Mouse (Mus musculus): ENCODE measurements around the gene Gfap. TPM values are rescaled to one million over a fixed set of nuclear protein-coding genes. Genes with fewer than 3 reads are reported as not detected.

The Gfap gene
- polyA plus RNA-seq, 1 experiment from 2014 or later, result 0.09 TPM

DNA sequence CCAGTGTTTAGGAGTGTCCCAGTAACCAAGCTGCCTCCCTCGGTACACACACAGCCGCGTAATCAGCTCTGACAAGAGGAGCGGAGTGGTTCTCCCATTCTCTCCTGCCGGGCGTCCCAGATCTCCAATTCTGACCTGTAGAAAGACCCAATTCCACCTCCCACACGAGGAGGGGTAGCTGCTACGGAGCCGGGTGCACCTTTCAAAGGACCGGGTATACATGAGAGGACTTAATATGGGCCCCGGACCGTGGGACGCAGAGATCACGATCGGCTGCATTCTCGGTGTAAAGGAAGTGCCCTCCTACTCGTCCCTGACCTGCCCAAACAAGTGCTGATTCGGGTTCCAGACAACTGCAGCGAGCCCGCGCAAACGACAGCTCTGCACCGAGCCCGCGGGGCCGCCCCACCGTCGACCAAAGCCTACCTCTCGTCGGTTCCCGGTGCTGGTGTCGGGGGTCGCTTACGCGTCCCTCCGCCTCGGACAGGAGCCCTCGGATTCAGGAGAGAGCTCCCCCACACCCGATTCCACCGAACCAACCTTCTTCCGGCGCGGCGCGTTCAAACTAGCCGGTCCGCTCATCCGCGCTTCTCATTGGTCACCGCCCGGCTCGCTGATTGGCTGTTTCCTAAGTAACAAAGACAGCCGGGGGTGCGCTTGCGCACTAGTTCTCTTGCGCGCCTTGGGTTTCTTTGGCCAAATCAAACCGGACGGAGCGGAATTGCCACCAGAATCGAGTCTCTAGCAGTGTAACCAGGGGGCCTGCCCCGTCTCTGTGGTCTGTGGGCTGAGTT, 24.0 kb upstream of the Gfap start, which contains the start of gene Kif18b:
TSS of gene Kif18b (minus strand) at position 568 of the 794 bp plus-strand sequence.
- no peaks in the 10 kb centered on the region for H3K9me3 ChIP-seq
- peak within 1 kb of the TSS; percentile 97 for H3K27ac ChIP-seq
- peak; percentile 99 for DNase-seq (ENCODE audit: extremely low spot score, low spot score)
- no peaks in the 10 kb centered on the region for H3K27me3 ChIP-seq (ENCODE audit: poor library complexity, severe bottlenecking)
- H3K4me1 ChIP-seq, result peaks cover 42% of the 10 kb centered on the region
- peak within 1 kb of the TSS; percentile 92 for H3K4me3 ChIP-seq
- H3K36me3 ChIP-seq (replicated peaks), result peaks cover 34% of the 10 kb centered on the region
- WGBS, result under 1% methylated on average over 62 of the region's 62 CpGs

DNA sequence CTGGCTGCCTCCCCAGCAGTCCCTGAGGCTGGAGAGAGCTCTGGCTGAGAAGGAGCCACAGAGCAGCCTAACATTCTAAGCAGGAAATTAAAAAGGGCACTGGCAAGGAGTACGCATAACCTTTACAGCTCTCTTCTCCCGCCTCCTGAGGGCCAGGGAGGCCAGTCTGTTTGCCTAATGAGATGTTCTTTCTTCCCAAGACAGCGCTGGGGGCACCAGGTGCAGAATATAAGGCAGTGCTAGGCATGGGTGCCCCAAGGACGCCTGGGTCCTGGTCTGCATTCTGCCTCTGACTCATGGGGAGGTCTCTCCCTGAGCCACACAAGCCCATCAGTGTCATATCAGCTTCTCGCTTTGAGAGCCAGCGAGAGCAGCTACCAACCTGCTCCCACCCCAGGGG, 20.8 kb upstream of the Gfap start:
- no peak for DNase-seq (ENCODE audit: extremely low spot score, low spot score)
- Histone ChIP-seq H3K4me1 (peaks cover 42% of the 10 kb centered on the region), H3K36me3 (replicated peaks) (peaks cover 58% of the 10 kb centered on the region), H3K27me3 (ENCODE audit: poor library complexity, severe bottlenecking) (no peaks in the 10 kb centered on the region), H3K9me3 (no peaks in the 10 kb centered on the region), H3K27ac (no peak overlapping the region), H3K4me3 (no peak overlapping the region)
- WGBS, result 90% methylated on average over 6 of the region's 6 CpGs

DNA sequence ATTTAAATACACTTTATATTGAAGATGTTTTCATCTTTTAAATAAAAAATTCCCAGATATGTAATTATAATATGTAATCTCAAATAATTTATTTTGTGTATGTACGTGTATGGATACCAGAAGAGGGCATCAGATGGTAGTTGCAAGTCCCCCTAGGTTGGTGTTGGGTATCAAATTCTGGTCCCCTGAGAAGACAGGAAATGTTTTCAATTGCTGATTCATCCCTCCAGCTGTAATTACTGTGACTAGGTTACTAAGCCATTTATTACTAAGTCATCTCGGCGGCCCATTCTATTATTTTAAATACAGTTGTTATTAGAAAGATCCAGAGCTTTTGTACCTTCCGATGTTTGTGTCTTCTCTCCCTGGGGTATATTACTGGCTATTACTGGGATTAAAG, 17.4 kb upstream of the Gfap start:
- no peaks in the 10 kb centered on the region for H3K9me3 ChIP-seq
- no peak for DNase-seq (ENCODE audit: extremely low spot score, low spot score)
- H3K36me3 ChIP-seq (replicated peaks), result peaks cover 91% of the 10 kb centered on the region
- H3K27me3 ChIP-seq (ENCODE audit: poor library complexity, severe bottlenecking), result no peaks in the 10 kb centered on the region
- 88% methylated on average over 4 of the region's 4 CpGs for WGBS
- no peak overlapping the region for H3K27ac ChIP-seq
- peaks cover 18% of the 10 kb centered on the region for H3K4me1 ChIP-seq
- H3K4me3 ChIP-seq, result no peak overlapping the region

DNA sequence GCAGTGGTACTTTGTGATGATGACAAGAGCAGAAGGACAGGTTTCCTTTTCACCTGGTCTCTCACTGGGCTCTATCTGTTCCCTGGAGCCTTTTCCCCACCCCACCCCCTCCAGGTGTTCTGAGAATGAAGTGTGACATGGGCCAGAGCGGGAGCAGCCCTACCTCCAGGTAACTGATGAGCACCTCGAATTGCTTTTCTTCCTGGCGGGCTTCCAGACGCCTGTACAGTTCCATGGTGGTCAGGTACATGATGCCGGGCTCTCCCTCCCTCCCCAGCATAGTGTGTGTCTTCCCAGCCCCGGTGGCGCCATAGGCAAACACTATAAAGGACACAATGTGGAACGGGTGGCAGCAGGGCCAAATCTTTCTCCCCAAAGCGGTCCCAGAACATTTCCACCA, 14.7 kb upstream of the Gfap start:
- Histone ChIP-seq H3K36me3 (replicated peaks) (peaks cover 90% of the 10 kb centered on the region), H3K4me1 (no peaks in the 10 kb centered on the region)
- WGBS, result 92% methylated on average over 9 of the region's 9 CpGs

DNA sequence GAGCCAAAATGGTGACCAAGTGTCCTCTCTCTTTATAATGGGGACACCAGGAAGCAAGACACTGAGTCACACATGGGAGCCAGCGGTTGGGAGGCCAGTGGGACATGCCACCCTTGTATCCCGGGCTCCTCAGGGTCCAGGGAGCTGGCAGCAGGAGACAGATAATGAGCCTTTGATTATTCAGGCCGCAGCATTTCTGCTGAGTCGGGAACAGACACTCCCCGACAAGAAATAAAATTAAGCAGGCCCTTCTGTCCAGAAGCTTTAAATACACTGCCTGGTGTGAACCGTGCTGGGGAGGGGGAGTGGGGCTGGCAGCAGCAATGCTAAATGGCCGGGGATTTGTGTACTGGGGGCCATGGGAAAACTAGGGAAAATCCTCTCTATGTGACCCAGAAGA, 10.7 kb upstream of the Gfap start:
- H3K9me3 ChIP-seq, result no peaks in the 10 kb centered on the region
- H3K36me3 ChIP-seq (replicated peaks), result peaks cover 99% of the 10 kb centered on the region
- no peaks in the 10 kb centered on the region for H3K27me3 ChIP-seq (ENCODE audit: poor library complexity, severe bottlenecking)
- no peak for DNase-seq (ENCODE audit: extremely low spot score, low spot score)
- 88% methylated on average over 7 of the region's 7 CpGs for WGBS
- H3K27ac ChIP-seq, result no peak overlapping the region
- H3K4me3 ChIP-seq, result no peak overlapping the region
- no peaks in the 10 kb centered on the region for H3K4me1 ChIP-seq

More for the DNA sequence above, 14.7 kb upstream of the Gfap start:
- no peak overlapping the region for H3K4me3 ChIP-seq
- DNase-seq (ENCODE audit: extremely low spot score, low spot score), result no peak
- no peaks in the 10 kb centered on the region for H3K27me3 ChIP-seq (ENCODE audit: poor library complexity, severe bottlenecking)
- H3K27ac ChIP-seq, result no peak overlapping the region
- H3K9me3 ChIP-seq, result no peaks in the 10 kb centered on the region

DNA sequence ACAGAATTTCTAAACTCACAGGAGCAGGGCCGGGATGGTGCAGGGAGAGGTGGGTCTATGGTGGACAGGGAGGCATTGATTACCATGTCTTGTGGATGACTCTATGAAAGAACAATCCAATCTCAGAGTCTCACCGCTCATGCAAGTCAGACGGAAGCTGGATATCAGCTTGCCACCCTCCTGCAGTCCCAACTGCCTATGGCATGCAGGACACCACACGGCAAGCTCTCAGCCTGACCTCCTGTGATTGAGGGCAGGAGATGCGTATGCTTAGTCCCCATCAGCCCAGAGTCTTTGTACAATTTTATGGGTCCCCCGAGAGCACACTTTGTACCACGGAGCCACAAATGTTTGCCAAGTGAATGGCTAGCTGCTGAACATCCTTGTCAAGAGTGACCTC, 2.9 kb upstream of the Gfap start:
- Histone ChIP-seq H3K4me3 (no peak overlapping the region), H3K4me1 (peaks cover 26% of the 10 kb centered on the region), H3K27ac (no peak overlapping the region), H3K27me3 (ENCODE audit: poor library complexity, severe bottlenecking) (peaks cover 2% of the 10 kb centered on the region; the same call in 1 of the 2 replicates), H3K9me3 (no peaks in the 10 kb centered on the region), H3K36me3 (replicated peaks) (peaks cover 47% of the 10 kb centered on the region)
- DNase-seq (ENCODE audit: extremely low spot score, low spot score), result no peak
- 88% methylated on average over 7 of the region's 7 CpGs for WGBS

DNA sequence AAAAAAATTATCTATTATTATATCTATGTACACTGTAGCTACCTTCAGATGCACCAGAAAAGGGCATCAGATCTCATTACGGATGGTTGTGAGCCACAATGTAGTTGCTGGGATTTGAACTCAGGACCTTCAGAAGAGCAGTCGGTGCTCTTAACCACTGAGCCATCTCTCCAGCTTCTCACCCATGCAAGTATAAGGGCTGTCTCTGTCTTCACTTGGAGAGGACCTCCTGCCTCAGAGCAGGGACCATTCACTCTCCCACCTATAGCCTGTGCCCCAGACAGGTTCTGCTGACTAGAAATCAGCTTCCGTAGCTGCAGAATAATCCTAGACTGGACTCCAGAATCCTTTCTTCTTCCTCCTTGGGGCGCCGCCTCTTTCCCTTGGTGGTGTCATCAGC, 1.4 kb upstream of the Gfap start:
- Histone ChIP-seq H3K27me3 (ENCODE audit: poor library complexity, severe bottlenecking) (peaks cover 17% of the 10 kb centered on the region), H3K36me3 (replicated peaks) (peaks cover 31% of the 10 kb centered on the region), H3K27ac (no peak overlapping the region), H3K4me3 (no peak overlapping the region), H3K4me1 (peaks cover 39% of the 10 kb centered on the region), H3K9me3 (no peaks in the 10 kb centered on the region)
- DNase-seq (ENCODE audit: extremely low spot score, low spot score), result no peak
- 81% methylated on average over 5 of the region's 5 CpGs for WGBS

DNA sequence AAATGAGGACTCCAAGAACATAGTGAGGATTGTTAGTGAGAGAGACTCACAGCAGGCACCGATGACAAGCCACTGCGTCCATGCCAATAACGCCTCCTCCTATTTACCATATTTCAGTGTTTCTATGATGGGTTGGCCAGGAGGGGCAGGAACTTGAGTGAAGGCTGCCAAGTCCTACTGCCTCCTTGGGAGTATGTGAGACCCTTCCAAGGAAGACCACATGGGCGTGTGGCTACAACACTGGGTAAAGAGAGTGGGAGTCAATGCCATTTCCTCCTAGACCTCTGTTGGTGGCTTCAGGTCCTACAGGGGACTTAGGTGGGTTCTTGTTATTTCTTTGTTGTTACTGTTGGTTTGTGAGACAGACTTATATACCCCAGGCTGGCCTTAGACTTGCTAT, 487 bp upstream of the Gfap start:
- Histone ChIP-seq H3K4me3 (no peak overlapping the region), H3K27me3 (ENCODE audit: poor library complexity, severe bottlenecking) (peaks cover 26% of the 10 kb centered on the region), H3K9me3 (no peaks in the 10 kb centered on the region), H3K27ac (no peak overlapping the region), H3K4me1 (peaks cover 48% of the 10 kb centered on the region), H3K36me3 (replicated peaks) (peaks cover 22% of the 10 kb centered on the region)
- 74% methylated on average over 4 of the region's 4 CpGs for WGBS
- DNase-seq (ENCODE audit: extremely low spot score, low spot score), result no peak

DNA sequence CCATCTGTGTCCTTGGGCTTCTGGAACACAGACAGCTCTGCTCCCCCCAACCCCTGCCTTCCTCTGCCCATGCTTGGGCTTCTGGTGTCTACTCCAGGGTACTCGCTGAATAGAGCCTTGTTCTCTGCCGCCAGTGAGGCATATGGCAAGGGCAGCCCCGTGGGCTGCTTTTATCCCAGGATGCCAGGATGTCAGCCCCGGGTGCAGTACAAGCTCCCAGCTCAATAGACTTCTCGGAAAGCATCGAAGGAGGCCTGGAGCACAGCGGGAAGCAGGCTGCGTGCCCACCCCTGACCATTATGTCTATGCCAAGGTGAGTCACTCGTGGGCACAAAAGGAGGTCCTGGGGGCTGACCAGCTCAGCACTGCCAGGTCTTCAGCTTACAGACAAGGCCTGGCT, 2.3 kb downstream of the Gfap start:
- no peak for DNase-seq (ENCODE audit: extremely low spot score, low spot score)
- no peaks in the 10 kb centered on the region for H3K36me3 ChIP-seq (replicated peaks)
- H3K27me3 ChIP-seq (ENCODE audit: poor library complexity, severe bottlenecking), result peaks cover 54% of the 10 kb centered on the region
- no peaks in the 10 kb centered on the region for H3K9me3 ChIP-seq
- no peak overlapping the region for H3K4me3 ChIP-seq
- H3K27ac ChIP-seq, result 0 out of 2 replicates have a peak overlapping the region, but pooled peaks have one; percentile 37
- whole genome bisulfite sequencing, result 75% methylated on average over 9 of the region's 9 CpGs
- peaks cover 41% of the 10 kb centered on the region for H3K4me1 ChIP-seq

DNA sequence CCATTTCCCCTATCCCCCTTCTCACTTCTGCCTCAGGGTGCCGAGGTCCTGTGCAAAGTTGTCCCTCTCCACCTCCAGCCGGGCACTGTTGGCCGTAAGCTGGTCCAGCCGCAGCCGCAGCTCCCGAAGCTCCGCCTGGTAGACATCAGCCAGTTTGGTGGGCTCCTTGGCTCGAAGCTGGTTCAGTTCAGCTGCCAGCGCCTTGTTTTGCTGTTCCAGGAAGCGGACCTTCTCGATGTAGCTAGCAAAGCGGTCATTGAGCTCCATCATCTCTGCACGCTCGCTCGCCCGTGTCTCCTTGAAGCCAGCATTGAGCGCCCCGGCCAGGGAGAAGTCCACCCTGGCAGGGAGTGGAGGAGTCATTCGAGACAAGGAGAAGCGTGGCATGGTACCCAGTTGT, 4.1 kb downstream of the Gfap start:
- H3K27me3 ChIP-seq (ENCODE audit: poor library complexity, severe bottlenecking), result peaks cover 72% of the 10 kb centered on the region
- no peaks in the 10 kb centered on the region for H3K9me3 ChIP-seq
- H3K4me1 ChIP-seq, result peaks cover 43% of the 10 kb centered on the region
- H3K27ac ChIP-seq, result peak overlapping the region; percentile 17; the same call in 1 of the 2 replicates
- WGBS, result 78% methylated on average over 20 of the region's 20 CpGs
- DNase-seq (ENCODE audit: extremely low spot score, low spot score), result no peak
- no peak overlapping the region for H3K4me3 ChIP-seq
- no peaks in the 10 kb centered on the region for H3K36me3 ChIP-seq (replicated peaks)

DNA sequence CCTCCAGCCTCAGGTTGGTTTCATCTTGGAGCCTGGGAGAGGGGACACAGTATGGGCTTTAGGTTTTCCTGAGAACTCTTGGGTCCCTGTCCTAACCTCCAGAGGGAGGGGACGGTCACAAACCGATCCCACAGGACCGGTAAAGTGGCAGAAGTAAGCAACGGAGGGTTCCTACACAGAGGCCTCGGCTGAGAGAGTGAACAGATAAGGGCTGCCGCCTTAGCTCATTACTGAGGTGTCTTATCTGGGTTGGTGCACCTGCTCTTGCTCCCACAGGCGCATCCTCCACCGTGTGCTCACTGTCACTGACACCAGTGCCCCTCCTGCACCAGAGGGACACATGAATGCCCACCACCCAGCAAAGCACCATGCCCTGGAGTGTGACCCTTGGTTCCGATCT, 4.9 kb downstream of the Gfap start:
- Histone ChIP-seq H3K27me3 (ENCODE audit: poor library complexity, severe bottlenecking) (peaks cover 76% of the 10 kb centered on the region), H3K36me3 (replicated peaks) (no peaks in the 10 kb centered on the region), H3K4me1 (peaks cover 37% of the 10 kb centered on the region), H3K27ac (0 out of 2 replicates have a peak overlapping the region, but pooled peaks have one; percentile 15), H3K9me3 (no peaks in the 10 kb centered on the region), H3K4me3 (no peak overlapping the region)
- WGBS, result 85% methylated on average over 9 of the region's 9 CpGs
- no peak for DNase-seq (ENCODE audit: extremely low spot score, low spot score)

DNA sequence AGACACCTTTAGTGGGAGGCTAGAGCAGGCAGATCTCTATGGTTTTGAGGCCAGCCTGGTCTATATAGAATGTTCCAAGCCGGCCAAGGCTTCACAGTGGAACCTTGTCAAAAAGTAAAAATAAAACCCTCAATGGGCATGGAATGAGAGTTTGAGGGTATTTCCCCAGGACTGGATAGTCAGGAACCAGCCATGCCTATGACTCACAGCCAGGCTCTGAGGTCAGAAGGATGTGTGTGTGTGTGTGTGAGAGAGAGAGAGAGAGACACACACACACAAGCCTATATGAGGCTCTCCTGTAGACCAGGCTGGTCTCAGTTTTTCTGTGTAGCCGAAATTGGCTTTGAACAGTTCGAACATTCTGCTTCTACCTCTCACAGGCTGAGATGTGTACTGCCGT, 6.0 kb downstream of the Gfap start:
- no peaks in the 10 kb centered on the region for H3K36me3 ChIP-seq (replicated peaks)
- peaks cover 33% of the 10 kb centered on the region for H3K4me1 ChIP-seq
- no peak for DNase-seq (ENCODE audit: extremely low spot score, low spot score)
- 92% methylated on average over 4 of the region's 4 CpGs for WGBS
- H3K27me3 ChIP-seq (ENCODE audit: poor library complexity, severe bottlenecking), result peaks cover 76% of the 10 kb centered on the region
- H3K9me3 ChIP-seq, result no peaks in the 10 kb centered on the region
- no peak overlapping the region for H3K27ac ChIP-seq
- no peak overlapping the region for H3K4me3 ChIP-seq

DNA sequence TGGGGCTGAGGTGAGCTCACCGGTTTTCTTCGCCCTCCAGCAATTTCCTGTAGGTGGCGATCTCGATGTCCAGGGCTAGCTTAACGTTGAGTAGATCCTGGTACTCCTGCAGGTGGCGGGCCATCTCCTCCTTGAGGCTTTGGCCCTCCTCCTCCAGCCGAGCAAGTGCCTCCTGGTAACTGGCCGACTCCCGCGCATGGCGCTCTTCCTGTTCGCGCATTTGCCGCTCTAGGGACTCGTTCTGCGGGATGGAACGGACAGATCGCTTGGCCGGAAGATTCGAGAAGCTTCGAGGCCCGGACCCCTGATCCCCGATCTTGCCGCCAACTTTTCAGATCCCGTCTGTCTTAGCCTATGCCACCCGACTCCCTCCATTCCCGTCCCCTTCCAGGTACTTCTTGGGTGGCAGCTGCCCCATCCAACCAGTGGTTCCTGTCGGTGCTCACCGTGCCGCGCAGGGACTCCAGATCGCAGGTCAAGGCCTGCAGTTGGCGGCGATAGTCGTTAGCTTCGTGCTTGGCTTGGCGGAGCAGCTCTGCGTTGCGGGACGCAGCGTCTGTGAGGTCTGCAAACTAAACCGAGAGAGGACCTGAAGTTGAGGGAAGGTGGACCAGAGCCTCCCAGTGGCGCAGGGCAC, 7.6 kb downstream of the Gfap start:
- Histone ChIP-seq H3K9me3 (no peaks in the 10 kb centered on the region), H3K27ac (peak overlapping the region; percentile 79), H3K27me3 (ENCODE audit: poor library complexity, severe bottlenecking) (peaks cover 69% of the 10 kb centered on the region), H3K4me3 (peak overlapping the region; percentile 49), H3K4me1 (peaks cover 35% of the 10 kb centered on the region), H3K36me3 (replicated peaks) (no peaks in the 10 kb centered on the region)
- peak; percentile 78 for DNase-seq (ENCODE audit: extremely low spot score, low spot score)
- WGBS, result 2% methylated on average over 43 of the region's 43 CpGs

Measured in forebrain, embryonic 10.5 days (tissue).